Mouse (Mus musculus) activated CD4-positive, CD25-positive, alpha-beta regulatory T cell (primary cell): ENCODE results near the gene Krt39. TPM values are rescaled to one million over a fixed set of nuclear protein-coding genes. Genes with fewer than 3 reads are reported as not detected.

Experiments used
- polyA plus RNA-seq, 2 experiments: library from polyadenylated mRNA; unstranded; fragments of 100-300 nt; shearing (Covaris generic); gene quantifications; one replicate each; pipeline ENCODE4 v1.2.1; 2017

Krt39 gene
- under 1 TPM in 1 of 2 experiments, not detected in 1; 0.36 TPM for polyA plus RNA-seq

GRCm38 (mm10) chr11:99521288-99521860 is at the start of gene Krt39:
Krt39 (minus strand) TSS chr11:99521338.

GRCm38 (mm10) chr11:99566530-99566929 is 45.4 kb upstream of the Krt39 start, which contains the start of gene Krtap3-1:
Krtap3-1 (minus strand) TSS chr11:99566630.

DNA sequence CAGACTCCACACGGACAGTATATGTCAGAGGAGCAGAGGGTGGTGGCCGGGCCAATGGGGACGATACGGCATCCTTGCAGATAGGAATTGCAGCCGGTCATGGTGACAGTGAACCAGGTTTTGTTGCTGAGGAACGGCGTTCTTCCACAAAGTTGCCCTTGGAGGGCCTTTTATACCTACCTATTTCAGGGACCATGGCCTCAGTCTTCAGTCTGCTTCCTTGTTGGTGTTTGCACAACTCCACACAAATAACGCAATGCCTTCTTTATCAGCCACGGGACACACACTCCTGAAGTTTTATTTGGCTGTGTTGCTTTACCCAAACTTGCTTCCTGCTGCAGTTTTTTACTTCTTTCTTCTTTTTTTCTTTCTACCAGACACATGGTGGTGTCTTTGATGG is 38.2 kb upstream of the Krt39 start, which contains the start of gene Gm11939:
Gene Gm11939 (minus strand): TSS at position 101 of the 400 bp plus-strand sequence.

DNA sequence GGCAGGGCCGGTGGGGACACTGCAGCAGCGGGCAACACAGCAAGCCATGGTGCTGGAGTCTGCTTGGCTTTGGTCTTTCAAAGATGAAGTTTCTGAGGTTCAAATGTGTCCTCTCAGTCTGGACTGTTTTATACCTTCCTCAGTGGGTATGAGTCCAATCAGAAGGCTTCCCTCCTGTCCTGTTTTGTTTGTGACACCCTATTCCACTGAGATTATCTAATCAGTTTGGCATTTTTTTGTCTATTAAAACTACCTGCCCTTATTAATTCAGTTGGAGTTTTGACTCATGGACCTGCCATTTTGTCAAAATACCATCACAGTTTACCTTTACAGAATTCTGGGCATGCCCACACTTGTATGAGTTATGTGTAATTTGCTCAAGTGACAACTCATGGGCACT is 35.6 kb upstream of the Krt39 start, which contains the start of gene Krtap3-2:
Gene Krtap3-2 (minus strand): TSS at position 101 of the 400 bp plus-strand sequence.

DNA sequence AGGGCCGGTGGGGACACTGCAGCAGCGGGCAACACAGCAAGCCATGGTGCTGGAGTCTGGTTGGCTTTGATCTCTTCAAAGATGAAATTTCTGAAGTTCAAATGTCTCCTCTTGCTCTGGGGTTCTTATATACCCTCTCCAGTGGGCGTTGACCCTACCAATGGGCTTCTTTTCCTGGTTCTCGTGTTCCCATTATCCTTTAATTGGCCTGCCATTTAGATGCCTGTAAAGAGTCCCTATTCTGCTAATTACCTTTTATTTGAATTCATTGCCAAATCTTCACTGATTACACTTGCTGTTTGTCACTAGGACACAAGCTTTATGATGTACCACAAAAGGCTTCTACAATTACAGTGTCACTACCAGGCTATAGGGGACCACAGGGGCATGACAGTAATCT is 29.6 kb upstream of the Krt39 start, which contains the start of gene Krtap3-3:
Gene Krtap3-3 (minus strand): TSS at position 101 of the 400 bp plus-strand sequence.

DNA sequence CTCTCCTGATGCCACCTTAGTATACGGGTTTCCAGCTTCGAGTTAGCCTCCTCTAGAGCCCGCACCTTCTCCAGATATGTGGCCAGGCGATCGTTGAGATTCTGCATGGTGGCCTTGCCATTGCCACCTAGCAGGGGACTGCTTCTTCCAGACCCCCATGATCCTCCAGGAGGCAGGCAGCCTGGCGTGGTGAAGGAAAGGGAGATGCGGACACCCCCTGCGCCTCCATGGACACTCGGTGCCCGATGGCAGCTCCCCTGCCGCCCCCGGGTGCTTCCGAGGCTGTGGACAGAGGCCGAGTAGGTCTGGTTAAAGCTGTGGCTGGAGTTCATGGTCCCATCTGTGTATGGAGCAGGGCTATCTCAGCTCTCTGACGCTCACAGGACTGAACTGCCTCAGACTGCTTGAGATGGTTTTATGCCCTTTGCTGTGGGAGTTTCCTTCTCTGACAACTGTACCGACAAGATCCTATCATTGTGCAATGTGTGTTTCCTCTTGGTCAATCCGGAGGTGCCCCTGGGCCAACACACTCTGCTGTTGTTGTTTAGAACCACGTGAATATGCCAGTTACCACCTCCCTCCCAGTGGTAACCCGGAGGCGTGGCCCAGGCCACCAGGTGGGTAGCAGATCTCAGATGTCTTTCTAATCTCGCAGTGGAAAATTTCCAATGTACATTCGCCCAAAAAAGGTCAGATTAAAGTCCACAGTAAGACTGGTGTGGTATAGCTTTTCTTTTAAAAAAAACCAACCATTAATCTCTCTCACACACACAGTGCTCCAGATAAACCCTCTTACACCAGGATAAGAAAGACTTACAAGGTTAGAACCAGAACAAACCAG is 28.2 kb downstream of the Krt39 start, which contains the start of gene Krt23:
Gene Krt23 (minus strand): TSS at position 405 of the 841 bp plus-strand sequence.

Other genes starting within 250 kb of the Krt39 start
- under 1 TPM; 0.09 to 0.17 TPM for gene Krt24, start 236.1 kb downstream of the Krt39 start, polyA plus RNA-seq
- under 1 TPM in 1 of 2 experiments, not detected in 1; 0.17 TPM for gene Krt25, start 198.4 kb downstream of the Krt39 start, polyA plus RNA-seq
- gene Krt26, start 183.4 kb downstream of the Krt39 start, polyA plus RNA-seq = under 1 TPM in 1 of 2 experiments, not detected in 1; 0.23 TPM
- not detected for gene Krt27, start 170.2 kb downstream of the Krt39 start, polyA plus RNA-seq
- gene Krt28, start 146.4 kb downstream of the Krt39 start, polyA plus RNA-seq = not detected
- 1 to 10 TPM; 8.0 to 9.9 TPM for gene Krt10, start 132.0 kb downstream of the Krt39 start, polyA plus RNA-seq
- gene Krt12, start 99.1 kb downstream of the Krt39 start, polyA plus RNA-seq = under 1 TPM in 1 of 2 experiments, not detected in 1; 0.11 TPM
- gene Krt20, start 83.2 kb downstream of the Krt39 start, polyA plus RNA-seq = not detected
- not detected for gene Krt23, start 28.2 kb downstream of the Krt39 start, polyA plus RNA-seq
- under 1 TPM in 1 of 2 experiments, not detected in 1; 0.38 TPM for gene Krt40, start 21.8 kb upstream of the Krt39 start, polyA plus RNA-seq
- gene Krtap3-3, start 29.5 kb upstream of the Krt39 start, polyA plus RNA-seq = not detected
- gene Krtap3-2, start 35.5 kb upstream of the Krt39 start, polyA plus RNA-seq = not detected
- gene Gm11939, start 38.1 kb upstream of the Krt39 start, polyA plus RNA-seq = 1 to 10 TPM in 1 of 2 experiments, not detected in 1; 1.1 TPM
- not detected for gene Krtap3-1, start 45.3 kb upstream of the Krt39 start, polyA plus RNA-seq
- not detected for gene Krtap1-5, start 59.7 kb upstream of the Krt39 start, polyA plus RNA-seq
- gene Krtap1-4, start 62.3 kb upstream of the Krt39 start, polyA plus RNA-seq = not detected
- under 1 TPM in 1 of 2 experiments, not detected in 1; 0.27 TPM for gene Krtap1-3, start 70.0 kb upstream of the Krt39 start, polyA plus RNA-seq
- gene Krtap9-3, start 76.8 kb upstream of the Krt39 start, polyA plus RNA-seq = not detected
- gene Gm11938, start 82.0 kb upstream of the Krt39 start, polyA plus RNA-seq = not detected
- not detected for gene Gm11937, start 88.9 kb upstream of the Krt39 start, polyA plus RNA-seq
- not detected for gene Krtap2-4, start 93.5 kb upstream of the Krt39 start, polyA plus RNA-seq
- gene Gm11562, start 99.1 kb upstream of the Krt39 start, polyA plus RNA-seq = not detected
- gene Krtap4-1, start 106.9 kb upstream of the Krt39 start, polyA plus RNA-seq = not detected
- not detected for gene Krtap4-2, start 113.7 kb upstream of the Krt39 start, polyA plus RNA-seq
- not detected for gene Krtap4-7, start 122.8 kb upstream of the Krt39 start, polyA plus RNA-seq
- gene Gm11555, start 128.9 kb upstream of the Krt39 start, polyA plus RNA-seq = not detected
- not detected for gene Gm11563, start 137.6 kb upstream of the Krt39 start, polyA plus RNA-seq
- gene Krtap4-6, start 144.6 kb upstream of the Krt39 start, polyA plus RNA-seq = not detected
- gene Gm14190, start 169.4 kb upstream of the Krt39 start, polyA plus RNA-seq = not detected
- not detected for gene Gm14180, start 213.0 kb upstream of the Krt39 start, polyA plus RNA-seq